Mouse (Mus musculus) ES-Bruce4 (cell line): ENCODE data around the gene Phf11c. TPM values are rescaled to one million over a fixed set of nuclear protein-coding genes. Genes with fewer than 3 reads are reported as not detected.

Experiments
- H3K27ac ChIP-seq: 2 replicates; pipeline ENCODE4 v1.5.1; 2012; ENCODE audit warnings: low read length, inconsistent platforms; ENCODE audit not compliant: insufficient read depth
- H3K27me3 ChIP-seq: 2 replicates; pipeline ENCODE4 v1.6.1; 2012; ENCODE audit warnings: mild to moderate bottlenecking, low read length, inconsistent platforms; ENCODE audit not compliant: control insufficient read depth, poor library complexity, insufficient read depth, severe bottlenecking
- H3K36me3 ChIP-seq: 2 replicates; pipeline ENCODE4 v1.6.1; 2012; ENCODE audit warnings: inconsistent platforms, mild to moderate bottlenecking, low read length, moderate library complexity; ENCODE audit not compliant: control insufficient read depth, poor library complexity, insufficient read depth, severe bottlenecking
- H3K4me1 ChIP-seq: one replicate; pipeline ENCODE4 v1.8.1; 2011; ENCODE audit warnings: low read length; ENCODE audit not compliant: control insufficient read depth, insufficient read depth
- H3K4me3 ChIP-seq: 2 replicates; pipeline ENCODE4 v1.5.1; 2011; ENCODE audit warnings: low read depth, mild to moderate bottlenecking, low read length
- H3K9ac ChIP-seq: 2 replicates; pipeline ENCODE4 v1.6.1; 2012; ENCODE audit warnings: low read depth, mild to moderate bottlenecking, inconsistent platforms; ENCODE audit not compliant: poor library complexity, severe bottlenecking
- H3K9me3 ChIP-seq: replicated peaks from 2 replicates; pipeline ENCODE4 v1.6.1; 2012; ENCODE audit warnings: mild to moderate bottlenecking, low read length, inconsistent platforms; ENCODE audit not compliant: control insufficient read depth, poor library complexity, insufficient read depth, severe bottlenecking
- CTCF ChIP-seq: IDR thresholded peaks from one replicate; pipeline ENCODE4 v1.8.1; 2011; ENCODE audit warnings: low read depth, low read length
- EP300 ChIP-seq: IDR thresholded peaks from 2 replicates; pipeline ENCODE4 v1.6.1; 2011; ENCODE audit warnings: low read depth, low read length; ENCODE audit not compliant: insufficient read depth
- POLR2A ChIP-seq: IDR thresholded peaks from one replicate; pipeline ENCODE4 v1.8.1; 2011; ENCODE audit warnings: low read length; ENCODE audit not compliant: insufficient read depth
- polyA plus RNA-seq: library from polyadenylated mRNA; stranded (reverse); fragments of >200 nt; gene quantifications from 2 replicates; pipeline ENCODE4 v1.2.4, GENCODE M21; 2011; ENCODE audit warnings: low read depth; ENCODE audit not compliant: missing spikeins, insufficient read depth, insufficient read length

The Phf11c gene
- 1.0 and 1.1 TPM in 2 replicates for polyA plus RNA-seq

DNA sequence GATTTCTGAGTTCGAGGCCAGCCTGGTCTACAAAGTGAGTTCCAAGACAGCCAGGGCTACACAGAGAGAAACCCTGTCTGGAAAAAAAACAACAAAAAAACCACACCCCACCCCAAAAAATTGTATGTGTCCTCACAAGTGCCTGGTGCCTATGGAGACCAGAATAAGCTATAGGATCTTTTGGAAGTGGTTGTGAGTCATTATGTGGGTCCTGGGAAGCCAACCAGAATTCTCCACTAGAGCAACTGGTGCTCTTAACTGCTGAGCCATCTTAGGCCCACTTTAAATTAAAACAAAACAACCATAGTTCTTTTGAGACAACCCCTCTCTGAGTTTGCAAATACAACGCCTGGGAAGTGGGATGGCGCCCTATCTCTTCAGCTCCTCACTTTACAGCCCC, at the start of gene Phf11c:
Gene Phf11c (minus strand): TSS at position 101 of the 400 bp plus-strand sequence.
- Histone ChIP-seq H3K4me1 (no peaks in the 10 kb centered on the region), H3K4me3 (no peak within 1 kb of the TSS), H3K27ac (no peak within 1 kb of the TSS), H3K36me3 (no peaks in the 10 kb centered on the region), H3K27me3 (no peaks in the 10 kb centered on the region), H3K9ac (no peak within 1 kb of the TSS), H3K9me3 (no peaks in the 10 kb centered on the region)
- no peak for TF ChIP-seq EP300
- TF ChIP-seq CTCF = no peak
- TF ChIP-seq POLR2A = no peak

DNA sequence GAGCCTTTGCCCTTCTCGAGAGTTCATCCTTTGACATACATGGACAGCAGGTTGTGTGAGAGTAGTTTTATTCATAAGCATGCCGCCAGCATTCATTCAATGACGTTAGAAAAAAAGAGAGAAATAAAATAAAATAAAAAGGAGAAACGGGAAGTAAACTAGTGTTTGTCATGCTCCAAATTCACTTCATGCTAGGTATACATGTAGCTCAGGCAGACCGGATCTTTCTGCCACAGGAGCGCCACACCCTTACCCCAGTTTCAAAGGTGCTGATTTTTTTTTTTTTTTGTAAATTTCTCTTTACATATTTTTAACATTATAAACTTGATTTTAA, 46.3 kb upstream of the Phf11c start:
- Histone ChIP-seq H3K9ac (peak overlapping the region; percentile 88), H3K4me3 (peak overlapping the region; percentile 87), H3K27me3 (no peaks in the 10 kb centered on the region), H3K4me1 (no peaks in the 10 kb centered on the region), H3K27ac (0 out of 2 replicates have a peak overlapping the region, but pooled peaks have one; percentile 3), H3K9me3 (no peaks in the 10 kb centered on the region), H3K36me3 (no peaks in the 10 kb centered on the region)
- TF ChIP-seq POLR2A (no peak), CTCF (no peak), EP300 (no peak)

GRCm38 (mm10) chr14:59440558-59441471, 45.6 kb upstream of the Phf11c start, which contains the start of the genes Setdb2 and Cab39l:
TSS of gene Setdb2 (minus strand) at chr14:59440884.
TSS of gene Cab39l (plus strand) at chr14:59440972.
- no peak for TF ChIP-seq CTCF
- 0 out of 2 replicates have a peak, but pooled peaks have one; percentile 14 for TF ChIP-seq EP300
- no peaks in the 10 kb centered on the region for H3K27me3 ChIP-seq
- H3K9ac ChIP-seq = peak within 1 kb of the TSS; percentile 88
- no peaks in the 10 kb centered on the region for H3K4me1 ChIP-seq
- H3K36me3 ChIP-seq = no peaks in the 10 kb centered on the region
- 0 out of 2 replicates have a peak within 1 kb of the TSS, but pooled peaks have one; percentile 3 for H3K27ac ChIP-seq
- peak within 1 kb of the TSS; percentile 87 for H3K4me3 ChIP-seq
- no peaks in the 10 kb centered on the region for H3K9me3 ChIP-seq

DNA sequence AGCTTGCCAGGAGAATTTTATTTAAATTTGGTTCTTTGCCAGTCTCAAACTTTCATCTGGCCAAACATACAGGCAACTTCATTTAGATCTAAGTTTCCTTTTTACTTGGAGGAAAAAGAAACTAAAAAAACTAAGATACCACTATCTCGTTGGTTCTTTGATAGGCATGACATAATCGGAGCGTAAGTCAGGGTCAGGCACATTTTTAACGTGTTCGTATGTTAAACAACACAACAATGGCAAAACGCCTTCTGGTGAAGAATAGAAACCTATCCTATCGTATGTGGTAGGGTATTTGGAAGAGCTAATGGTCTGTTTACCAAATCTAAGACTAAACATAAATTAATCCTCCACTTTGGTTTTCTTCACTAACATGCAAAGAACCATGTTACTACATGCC, 44.9 kb upstream of the Phf11c start:
- Histone ChIP-seq H3K4me3 (peak overlapping the region; percentile 28; the same call in 1 of the 2 replicates), H3K36me3 (no peaks in the 10 kb centered on the region), H3K4me1 (no peaks in the 10 kb centered on the region), H3K9ac (peak overlapping the region; percentile 88), H3K27me3 (no peaks in the 10 kb centered on the region), H3K9me3 (no peaks in the 10 kb centered on the region), H3K27ac (no peak overlapping the region)
- TF ChIP-seq EP300 (no peak), CTCF (no peak), POLR2A (no peak)

GRCm38 (mm10) chr14:59438505-59438904, 43.3 kb upstream of the Phf11c start:
- H3K27ac ChIP-seq = no peak overlapping the region
- H3K4me1 ChIP-seq = no peaks in the 10 kb centered on the region
- H3K9me3 ChIP-seq = no peaks in the 10 kb centered on the region
- no peak for TF ChIP-seq EP300
- TF ChIP-seq CTCF = no peak
- no peak for TF ChIP-seq POLR2A
- no peak overlapping the region for H3K4me3 ChIP-seq
- H3K27me3 ChIP-seq = no peaks in the 10 kb centered on the region
- H3K9ac ChIP-seq = no peak overlapping the region
- H3K36me3 ChIP-seq = no peaks in the 10 kb centered on the region

GRCm38 (mm10) chr14:59437398-59437797, 42.2 kb upstream of the Phf11c start:
- H3K36me3 ChIP-seq = no peaks in the 10 kb centered on the region
- no peaks in the 10 kb centered on the region for H3K27me3 ChIP-seq
- H3K9me3 ChIP-seq = no peaks in the 10 kb centered on the region
- no peaks in the 10 kb centered on the region for H3K4me1 ChIP-seq
- H3K27ac ChIP-seq = no peak overlapping the region
- H3K9ac ChIP-seq = no peak overlapping the region
- TF ChIP-seq EP300 (no peak), CTCF (no peak), POLR2A (no peak)
- no peak overlapping the region for H3K4me3 ChIP-seq
